Mouse (Mus musculus) 416B (cell line): Measurements from ENCODE around the gene Rbms3.

Experiments used
- DNase-seq: peaks from one replicate; pipeline ENCODE4 v3.0.0; 2011; ENCODE audit warnings: low read depth

Rbms3 gene

DNA sequence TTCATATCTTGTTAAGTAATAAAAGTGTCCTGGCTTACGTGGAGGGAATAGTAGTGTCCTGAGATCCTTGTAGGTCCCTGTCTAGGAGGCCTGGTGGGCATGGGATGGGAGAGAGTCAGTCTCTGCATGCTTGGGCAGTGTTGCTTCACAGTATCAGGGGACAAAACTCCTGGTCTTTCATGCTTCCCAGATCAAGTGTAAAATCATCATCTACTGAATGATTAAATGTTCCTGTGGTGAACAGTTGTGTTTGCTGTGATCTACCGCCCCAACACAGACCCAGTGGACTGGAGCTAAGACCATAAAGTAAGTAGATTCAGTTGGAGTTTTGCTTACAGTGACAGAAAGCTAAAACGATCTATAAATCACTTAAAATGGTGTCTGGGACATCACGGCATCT lies 654.4 kb downstream of the Rbms3 start:
- DNase-seq, result no peak

- no peak for DNase-seq
Measured at GRCm38 (mm10) chr9:116974134-116974533, 655.6 kb downstream of the Rbms3 start.

- DNase-seq, result no peak
Measured at GRCm38 (mm10) chr9:116973594-116973993, 656.1 kb downstream of the Rbms3 start.

DNA sequence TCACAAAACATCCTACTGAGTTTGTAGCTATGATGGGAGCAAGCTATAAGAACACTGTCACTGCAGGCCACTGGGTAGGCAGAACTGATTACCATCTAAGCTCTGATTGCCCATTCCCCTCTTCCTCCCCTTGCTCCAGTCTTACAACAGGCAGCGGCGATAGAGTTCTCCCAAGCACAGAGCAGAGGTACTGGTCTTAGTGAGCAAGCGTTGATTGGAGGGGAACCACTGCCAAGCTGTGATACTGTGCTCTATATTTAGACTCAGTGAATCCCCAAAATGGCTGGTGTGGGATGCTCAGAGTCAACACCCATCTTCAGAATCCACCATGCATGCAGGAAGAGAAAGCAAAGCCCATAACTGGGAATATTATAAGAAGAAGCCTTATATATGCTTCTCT lies 662.4 kb downstream of the Rbms3 start:
- DNase-seq, result no peak

GRCm38 (mm10) chr9:116965691-116966090 lies 664.0 kb downstream of the Rbms3 start:
- no peak for DNase-seq

GRCm38 (mm10) chr9:116956156-116956555 lies 673.6 kb downstream of the Rbms3 start:
- DNase-seq, result no peak

- DNase-seq, result no peak
Measured at GRCm38 (mm10) chr9:116948211-116948610, 681.5 kb downstream of the Rbms3 start.

DNA sequence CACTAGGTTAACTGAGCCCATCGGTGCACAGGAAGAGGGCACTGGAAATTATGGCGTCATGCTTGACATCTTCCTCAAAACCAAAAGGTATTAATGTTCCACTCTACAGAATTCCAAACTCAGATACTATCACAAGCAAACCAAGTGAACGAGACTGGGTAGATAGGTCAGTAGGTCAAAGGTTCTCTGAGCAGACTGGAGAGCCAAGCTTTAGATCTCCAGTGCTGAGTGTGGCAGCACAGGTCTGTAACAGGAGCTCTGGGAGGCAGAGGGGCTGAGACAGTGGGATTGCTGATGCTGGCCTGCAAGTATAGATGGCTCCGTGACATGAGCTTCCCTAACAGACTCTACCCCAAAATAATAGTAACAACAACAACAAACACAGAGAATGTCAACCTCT lies 682.3 kb downstream of the Rbms3 start:
- DNase-seq, result no peak

GRCm38 (mm10) chr9:116946787-116947186 lies 682.9 kb downstream of the Rbms3 start:
- DNase-seq, result no peak

DNA sequence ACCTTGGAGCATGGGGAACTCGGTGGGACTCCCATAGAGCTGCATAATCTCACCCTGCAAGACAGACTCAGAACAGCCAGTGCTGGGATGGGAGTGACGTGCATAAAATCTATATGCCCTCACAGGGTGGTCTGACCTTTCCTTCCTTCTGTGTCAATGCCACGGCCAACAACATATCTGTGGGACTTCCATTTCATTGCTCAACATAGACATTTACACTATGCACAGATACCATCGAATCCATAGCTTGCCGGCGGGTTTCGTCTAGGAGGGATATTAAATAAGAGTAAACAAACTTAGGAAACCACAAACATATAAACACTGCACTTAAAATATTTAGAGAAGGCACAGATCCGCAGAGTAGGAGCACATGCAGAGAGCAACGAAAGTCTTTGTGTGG lies 684.0 kb downstream of the Rbms3 start:
- DNase-seq, result no peak

DNA sequence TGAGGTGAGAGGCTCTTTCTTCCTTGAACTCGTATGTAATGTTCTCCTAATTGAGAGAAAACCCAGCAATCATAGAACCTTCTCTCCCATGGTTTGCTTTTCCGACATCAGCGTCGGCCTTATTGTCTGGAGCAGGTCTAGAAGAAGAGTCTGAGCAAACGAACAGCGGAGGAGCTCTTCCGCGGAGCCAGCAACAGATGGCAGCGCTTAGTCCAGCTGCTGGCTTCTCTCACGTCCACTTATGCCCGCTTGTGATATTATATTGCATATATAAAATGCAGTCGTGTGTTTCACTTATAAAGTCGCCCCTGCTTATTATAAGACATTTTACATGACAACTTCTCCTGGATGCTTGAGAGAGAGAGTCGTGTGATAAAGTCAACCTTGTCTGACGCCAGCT lies 685.8 kb downstream of the Rbms3 start:
- no peak for DNase-seq

GRCm38 (mm10) chr9:116941116-116941515 lies 688.6 kb downstream of the Rbms3 start:
- no peak for DNase-seq

GRCm38 (mm10) chr9:116940693-116941092 lies 689.0 kb downstream of the Rbms3 start:
- DNase-seq, result no peak

DNA sequence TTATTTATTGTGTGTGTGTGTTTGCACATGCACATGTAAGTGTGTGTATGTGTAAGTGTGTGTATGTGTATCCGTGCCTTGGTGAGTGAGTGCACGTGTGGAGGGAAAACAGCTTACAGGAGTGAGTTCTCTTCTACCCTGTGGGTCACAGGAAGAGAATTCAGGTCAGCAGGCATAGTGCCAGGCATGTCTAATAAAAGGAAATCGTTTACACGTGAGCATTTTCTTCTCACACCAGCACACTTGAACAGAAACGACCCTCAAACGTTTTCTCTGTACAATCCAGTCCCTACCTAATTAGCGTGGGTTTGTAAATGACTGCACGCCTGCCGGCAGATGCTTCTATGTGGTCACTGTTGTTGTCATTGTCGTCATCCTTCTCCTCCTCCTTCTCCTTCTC lies 701.4 kb downstream of the Rbms3 start:
- no peak for DNase-seq

GRCm38 (mm10) chr9:116923151-116923550 lies 706.6 kb downstream of the Rbms3 start:
- no peak for DNase-seq

GRCm38 (mm10) chr9:116922561-116922960 lies 707.2 kb downstream of the Rbms3 start:
- DNase-seq, result no peak

GRCm38 (mm10) chr9:116919441-116920019 lies 710.2 kb downstream of the Rbms3 start:
- DNase-seq, result no peak

- DNase-seq, result no peak
Measured at GRCm38 (mm10) chr9:116912493-116912847, 717.2 kb downstream of the Rbms3 start.

DNA sequence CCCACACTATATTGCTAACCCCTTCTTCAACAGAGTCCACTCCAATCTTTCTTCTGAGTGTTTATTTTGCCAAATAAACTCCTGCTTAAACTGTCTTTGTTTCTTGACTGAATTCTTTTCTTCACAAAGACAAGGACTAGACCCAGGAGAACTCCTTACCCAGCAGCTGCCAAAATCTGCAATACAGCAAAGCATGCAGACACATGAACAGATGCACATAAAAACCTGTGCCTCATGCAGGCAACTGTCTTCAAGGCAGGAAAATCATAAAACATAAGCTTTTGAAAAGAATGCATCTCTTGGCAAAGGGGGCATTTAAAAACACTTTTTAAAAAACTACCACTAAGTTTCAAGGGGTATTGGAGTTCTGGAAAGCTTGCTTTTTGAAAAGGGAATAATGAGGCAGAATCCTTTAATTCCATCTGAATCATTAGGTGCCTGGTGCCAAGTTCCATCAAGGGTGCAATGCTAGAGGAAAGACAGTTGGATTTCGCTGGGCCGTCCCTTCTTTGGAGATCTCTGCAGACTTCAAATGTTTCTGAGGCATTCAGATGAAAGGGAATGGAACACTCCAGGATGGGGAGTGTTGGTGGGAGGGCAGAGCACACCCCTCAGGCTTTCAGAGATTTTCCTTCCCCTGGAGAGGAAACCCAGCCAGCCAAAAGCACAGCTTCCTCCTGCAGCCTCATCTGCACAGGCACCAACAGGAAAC lies 717.8 kb downstream of the Rbms3 start:
- DNase-seq, result no peak

DNA sequence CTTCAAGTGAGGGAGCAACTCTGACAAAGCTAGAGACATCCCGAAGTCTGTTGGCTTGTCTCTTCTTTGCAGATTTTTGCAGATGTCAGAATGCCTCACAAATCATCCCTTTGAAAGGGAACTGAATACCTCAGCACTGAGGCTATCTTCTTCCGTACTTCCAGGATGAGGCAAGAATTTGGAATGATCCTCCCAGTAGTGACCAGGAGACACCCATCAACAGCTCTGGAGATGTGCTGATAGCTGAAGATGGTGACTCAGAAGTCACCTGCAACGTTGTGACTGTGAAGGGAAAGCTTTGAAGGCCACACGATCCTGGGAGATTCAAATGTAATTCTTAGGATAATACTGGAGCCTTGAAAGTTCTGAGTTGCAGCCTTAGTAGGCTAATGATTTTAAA lies 720.2 kb downstream of the Rbms3 start:
- DNase-seq, result no peak

- DNase-seq, result no peak
Measured at GRCm38 (mm10) chr9:116906955-116907354, 722.8 kb downstream of the Rbms3 start.

DNA sequence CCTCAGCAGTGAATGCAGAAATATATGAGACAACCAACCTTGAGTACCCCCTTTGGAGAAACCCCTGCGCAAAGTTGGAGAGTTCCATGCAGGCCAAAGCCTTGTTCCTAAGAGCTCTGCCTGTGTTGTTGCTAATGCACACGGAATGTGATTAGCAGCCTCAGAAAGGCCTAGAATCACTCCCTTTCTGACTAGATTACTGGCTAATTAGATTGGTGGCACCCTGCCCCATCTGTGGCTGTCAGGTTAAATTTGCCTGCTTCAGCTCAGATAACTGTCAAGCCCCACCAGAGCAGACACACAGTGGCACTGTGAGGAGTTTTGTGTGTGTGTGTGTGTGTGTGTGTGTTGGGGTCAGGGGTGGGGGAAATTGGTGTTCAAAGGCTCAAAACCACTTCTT lies 724.1 kb downstream of the Rbms3 start:
- no peak for DNase-seq

GRCm38 (mm10) chr9:116903304-116903993 lies 726.3 kb downstream of the Rbms3 start:
- no peak for DNase-seq

DNA sequence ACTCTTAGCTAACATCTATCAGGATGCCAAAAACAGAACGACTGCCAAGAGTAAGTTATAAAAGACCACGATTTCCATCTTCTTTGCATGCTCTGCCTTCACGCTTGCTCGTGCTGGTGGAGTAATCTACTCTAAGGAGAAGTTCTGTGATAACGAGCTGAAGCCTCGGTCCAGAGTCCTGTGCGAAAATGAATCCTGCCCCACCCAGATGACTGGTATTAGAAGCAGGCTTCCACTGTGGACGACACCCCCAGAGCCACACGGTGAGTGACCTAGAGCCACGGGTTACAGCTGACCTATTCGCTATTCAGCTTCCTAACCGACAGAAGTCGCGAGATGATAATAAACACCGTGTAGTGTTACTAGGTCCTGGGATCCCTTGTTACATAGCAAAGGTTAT lies 730.3 kb downstream of the Rbms3 start:
- no peak for DNase-seq
